Mouse (Mus musculus): ENCODE results near the gene Olfr980. TPM values are rescaled to one million over a fixed set of nuclear protein-coding genes. Genes with fewer than 3 reads are reported as not detected.
"Not testable (repeated sequence)": the region's sequence is repeated elsewhere in the genome, so short reads cannot be mapped to it uniquely, and the experiment has no call there.

The Olfr980 gene
- total RNA-seq (2017) = not detected in 2 replicates

GRCm38 (mm10) chr9:40009482-40009881 is at the start of gene Olfr980:
Olfr980 (minus strand) TSS chr9:40009582.
- ATAC-seq (replicated peaks; ENCODE audit: low read depth, poor library complexity, severe bottlenecking) = no peak

DNA sequence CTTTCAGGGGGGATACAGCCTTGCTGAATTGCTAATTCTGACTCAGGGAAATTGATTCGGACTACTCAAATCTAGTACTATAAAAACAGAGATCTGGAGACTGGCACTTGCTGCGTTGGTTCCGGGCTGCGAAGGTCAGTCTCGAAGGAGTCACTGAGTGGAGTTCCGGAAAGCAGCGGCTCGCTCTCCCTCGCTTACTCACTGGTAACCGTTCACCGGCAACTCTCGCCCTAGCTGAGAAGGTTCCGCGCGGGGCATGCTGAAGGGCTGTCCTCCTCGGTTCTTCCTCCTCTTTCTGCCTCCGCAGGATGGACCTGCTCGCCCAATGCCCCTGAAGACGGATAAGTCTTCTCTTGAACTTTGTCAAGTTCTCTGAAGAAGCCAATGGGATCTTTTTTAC is 40.8 kb upstream of the Olfr980 start:
- ATAC-seq (replicated peaks; ENCODE audit: low read depth, poor library complexity, severe bottlenecking) = no peak

DNA sequence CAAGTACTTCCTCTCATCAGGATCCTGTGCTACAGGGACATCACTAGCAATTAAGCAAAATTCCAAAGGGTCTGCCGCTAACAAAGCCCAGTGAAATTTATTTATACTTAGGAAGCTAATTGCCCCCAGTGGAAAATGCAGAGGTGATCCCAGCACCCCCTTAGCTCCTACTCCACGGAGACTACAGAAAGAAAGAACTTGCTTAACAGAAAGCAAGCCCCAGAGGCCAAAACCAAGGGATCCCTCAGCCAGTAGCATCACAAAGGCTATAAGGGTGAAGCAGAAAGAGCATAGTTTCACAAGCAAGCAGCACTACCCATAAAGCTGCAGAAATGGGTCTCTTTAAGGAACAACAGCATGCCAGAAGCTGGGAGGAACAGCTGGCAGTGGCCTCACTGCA is 11.8 kb upstream of the Olfr980 start, which contains the start of gene Olfr981:
Gene Olfr981, plus strand, starts transcription at position 301 of the 400 bp plus-strand sequence.
- no peak for ATAC-seq (replicated peaks; ENCODE audit: low read depth, poor library complexity, severe bottlenecking)

DNA sequence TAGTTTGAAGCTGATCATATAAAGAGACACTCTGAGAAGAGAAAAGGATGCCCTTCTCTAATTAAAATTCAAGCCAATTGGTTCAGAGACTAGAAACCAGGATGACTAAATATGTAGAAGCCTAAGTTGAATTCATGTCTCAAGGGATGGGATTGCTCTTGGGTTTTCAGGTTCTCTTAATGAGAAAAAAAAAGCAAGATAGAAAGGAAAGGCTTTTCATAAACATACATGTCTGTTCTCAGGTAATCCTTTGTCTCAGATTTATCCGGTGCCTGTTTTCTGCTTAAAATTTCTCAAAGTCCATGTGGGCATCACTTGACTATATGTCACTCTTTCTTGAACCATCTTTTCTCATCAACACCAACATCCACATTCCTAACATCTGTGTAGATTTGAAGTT is 6.0 kb downstream of the Olfr980 start, which contains the start of gene Olfr979:
Gene Olfr979, minus strand, starts transcription at position 101 of the 400 bp plus-strand sequence.
- ATAC-seq (replicated peaks; ENCODE audit: low read depth, poor library complexity, severe bottlenecking) = no peak

GRCm38 (mm10) chr9:39991813-39992212 is 17.6 kb downstream of the Olfr980 start, which contains the start of gene Olfr978:
Olfr978 (plus strand) TSS chr9:39992113.
- no peak for ATAC-seq (replicated peaks; ENCODE audit: low read depth, poor library complexity, severe bottlenecking)

GRCm38 (mm10) chr9:39976581-39977145 is 32.7 kb downstream of the Olfr980 start:
- ATAC-seq (replicated peaks; ENCODE audit: low read depth, poor library complexity, severe bottlenecking) = not testable (repeated sequence)

GRCm38 (mm10) chr9:39961033-39961432 is 48.3 kb downstream of the Olfr980 start, which contains the start of gene Olfr976:
Olfr976 (minus strand) TSS chr9:39961133.
- ATAC-seq (replicated peaks; ENCODE audit: low read depth, poor library complexity, severe bottlenecking) = not testable (repeated sequence)

Other genes with a start within 250 kb of the Olfr980 start
- not detected in 2 replicates for gene Olfr968, start 226.3 kb downstream of the Olfr980 start, total RNA-seq (2017)
- not detected in 2 replicates for gene Olfr969, start 218.6 kb downstream of the Olfr980 start, total RNA-seq (2017)
- not detected in 2 replicates for gene Olfr970, start 200.7 kb downstream of the Olfr980 start, total RNA-seq (2017)
- not detected in 2 replicates for gene Olfr971, start 172.7 kb downstream of the Olfr980 start, total RNA-seq (2017)
- not detected in 2 replicates for gene Olfr972, start 143.2 kb downstream of the Olfr980 start, total RNA-seq (2017)
- not detected in 2 replicates for gene Olfr229, start 102.2 kb downstream of the Olfr980 start, total RNA-seq (2017)
- not detected in 2 replicates for gene Olfr974, start 72.1 kb downstream of the Olfr980 start, total RNA-seq (2017)
- not detected in 2 replicates for gene Olfr975, start 57.5 kb downstream of the Olfr980 start, total RNA-seq (2017)
- gene Olfr976, start 48.4 kb downstream of the Olfr980 start, total RNA-seq (2017) = not detected in 2 replicates
- not detected in 2 replicates for gene Olfr978, start 17.5 kb downstream of the Olfr980 start, total RNA-seq (2017)
- not detected in 2 replicates for gene Olfr979, start 6.1 kb downstream of the Olfr980 start, total RNA-seq (2017)
- not detected in 2 replicates for gene Olfr981, start 11.9 kb upstream of the Olfr980 start, total RNA-seq (2017)
- not detected in 2 replicates for gene Olfr982, start 64.2 kb upstream of the Olfr980 start, total RNA-seq (2017)
- gene Olfr983, start 84.0 kb upstream of the Olfr980 start, total RNA-seq (2017) = not detected in 2 replicates
- gene Olfr984, start 104.6 kb upstream of the Olfr980 start, total RNA-seq (2017) = not detected in 2 replicates
- gene Olfr985, start 120.6 kb upstream of the Olfr980 start, total RNA-seq (2017) = not detected in 2 replicates
- gene Tmem225, start 138.5 kb upstream of the Olfr980 start, total RNA-seq (2017) = not detected in 2 replicates
- not detected in 2 replicates for gene Olfr986, start 171.3 kb upstream of the Olfr980 start, total RNA-seq (2017)
- gene Zfp202, start 182.7 kb upstream of the Olfr980 start, total RNA-seq (2017) = 4.6 and 5.0 TPM in 2 replicates

Data from common myeloid progenitor, adult 5-6 weeks (primary cell).